19 mouse cellular contexts compared by ENCODE assay signal in the genomic region with DNA sequence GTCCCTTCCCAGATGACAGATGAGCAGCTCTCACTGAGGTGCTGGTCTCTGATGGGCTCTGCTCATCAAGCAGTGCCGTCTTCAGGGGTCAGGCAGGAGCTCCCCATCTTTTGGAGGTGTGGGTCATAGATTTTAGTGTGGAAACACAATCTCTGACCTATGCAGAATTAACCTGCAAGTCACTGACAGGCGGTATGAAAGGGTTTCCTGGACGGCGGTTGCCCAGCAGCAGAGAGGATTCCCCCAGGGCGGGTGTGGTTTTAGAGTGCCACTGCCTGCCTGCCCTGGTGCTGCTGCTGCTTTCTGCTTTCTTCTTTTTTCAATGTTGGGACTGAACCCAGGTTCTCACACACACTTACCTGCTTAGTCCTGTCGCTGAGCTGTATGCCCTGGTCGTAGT. TPM values are rescaled to one million over a fixed set of nuclear protein-coding genes. Genes with fewer than 3 reads are reported as not detected.
DNase-seq lines count a peak whose midpoint lies in the region; ATAC-seq and TF ChIP-seq lines count a peak whose summit lies in the region.
"Had no signal": no experiment of that assay in that cellular context is flagged by ENCODE, and none has a peak within 500 bp of the region (broad histone marks: within the 10 kb centered on the region; RNA-seq: fewer than 3 reads in every experiment).

No protein-coding gene starts in this region.

- intact Hi-C loops in gastrocnemius, adult 2 months (cut with DNase I): no loop called here
- intact Hi-C loops in gastrocnemius, postnatal 14 days (cut with DNase I; ENCODE audit: low total_unique reads): no loop called here

- H3K4me3 ChIP-seq in gastrocnemius, adult 2 months: peak overlapping the region; percentile 36
- peak overlapping the region; percentile 36 for H3K4me3 ChIP-seq in testis, adult 2 months (ENCODE audit: control insufficient read depth, low read depth, low read length)
- H3K4me3 ChIP-seq: erythroblast, embryonic 14.5 days; layer of hippocampus, adult 2 months; megakaryocyte, embryonic 14.5 days had no signal

- peak overlapping the region; percentile 81 for H3K27ac ChIP-seq in gastrocnemius, adult 2 months
- no peak overlapping the region for H3K27ac ChIP-seq in testis, adult 2 months (ENCODE audit: control insufficient read depth, insufficient read depth, low read depth, low read length)
- H3K27ac ChIP-seq: layer of hippocampus, adult 2 months had no signal

- H3K27me3 ChIP-seq in testis, adult 2 months (ENCODE audit: control insufficient read depth, insufficient read depth, low read length): no peaks in the 10 kb centered on the region
- H3K27me3 ChIP-seq: megakaryocyte, embryonic 14.5 days had no signal

- no peak for TF ChIP-seq POLR2A in testis, adult 2 months (IDR thresholded peaks at IDR 0.05; ENCODE audit: control insufficient read depth, low read depth, low read length)

- ATAC-seq in common myeloid progenitor, adult 5-6 weeks (replicated peaks; ENCODE audit: low read depth, poor library complexity, severe bottlenecking): peak; percentile 69
- ATAC-seq: forebrain, embryonic 16.5 days had no signal

- H3K36me3 ChIP-seq in testis, adult 2 months (ENCODE audit: control insufficient read depth, insufficient read depth, low read length): no peaks in the 10 kb centered on the region

- H3K4me1 ChIP-seq in testis, adult 2 months (ENCODE audit: control insufficient read depth, insufficient read depth, low read length): peaks cover 6% of the 10 kb centered on the region

- DNase-seq in gastrocnemius, adult 2 months: no peak
- DNase-seq in gastrocnemius, postnatal 14 days: no peak
- DNase-seq in testis, postnatal 14 days (ENCODE audit: low spot score): no peak
- peak; percentile 37 for DNase-seq in thymus, postnatal 4 days
- no peak for DNase-seq in cerebellum, adult 9-11 months
- DNase-seq in heart, adult 8-10 months (ENCODE audit: low spot score): no peak
- DNase-seq: adrenal gland, postnatal 25 days; cerebellum, adult 8-10 months; heart, adult 18-20 months; heart, postnatal 14 days; liver had no signal

- no peak for TF ChIP-seq CTCF in gastrocnemius, adult 2 months (IDR thresholded peaks at IDR 0.05)
- TF ChIP-seq CTCF in testis, adult 2 months (IDR thresholded peaks at IDR 0.05; ENCODE audit: control insufficient read depth, insufficient read depth, insufficient replicate concordance, low read depth, low read length): no peak

RNA-seq across cellular contexts. Expression of gene Sun1, which starts 6.1 kb away (rescaled TPM):
- 10 to 100 TPM; 39.5 to 43.3 TPM for total RNA-seq in gastrocnemius, adult 2 months (2021)
- total RNA-seq in gastrocnemius, postnatal 14 days (2021): 10 to 100 TPM; 31.0 to 33.2 TPM
- polyA plus RNA-seq in testis, adult 2 months (2012; rRNA removed): 114 and 125 TPM in 2 replicates
- 51.7 and 60.4 TPM in 2 replicates for total RNA-seq in common myeloid progenitor, adult 5-6 weeks (2017)
- total RNA-seq in heart, adult 8-10 months (2022): 10 to 100 TPM; 48.0 to 58.0 (median 50.7) TPM

RNA-seq across cellular contexts. Expression of gene Get4, which starts 45.6 kb away (rescaled TPM):
- total RNA-seq in gastrocnemius, adult 2 months (2021): 10 to 100 TPM; 30.6 to 31.1 TPM
- 10 to 100 TPM; 36.2 to 39.8 TPM for total RNA-seq in gastrocnemius, postnatal 14 days (2021)
- 117 and 150 TPM in 2 replicates for polyA plus RNA-seq in testis, adult 2 months (2012; rRNA removed)
- total RNA-seq in common myeloid progenitor, adult 5-6 weeks (2017): 13.4 and 31.2 TPM in 2 replicates
- total RNA-seq in heart, adult 8-10 months (2022): 10 to 100 TPM; 39.1 to 45.9 (median 43.7) TPM

RNA-seq across cellular contexts. Expression of gene Dnaaf5, which starts 56.5 kb away (rescaled TPM):
- total RNA-seq in gastrocnemius, adult 2 months (2021): 10 to 100 TPM; 14.1 to 16.7 TPM
- total RNA-seq in gastrocnemius, postnatal 14 days (2021): 10 to 100 TPM in 1 of 2 experiments, 1 to 10 TPM in 1; 9.3 to 10.2 TPM
- 35.5 and 40.4 TPM in 2 replicates for polyA plus RNA-seq in testis, adult 2 months (2012; rRNA removed)
- total RNA-seq in common myeloid progenitor, adult 5-6 weeks (2017): 9.7 and 11.9 TPM in 2 replicates
- 10 to 100 TPM; 16.1 to 20.0 (median 18.2) TPM for total RNA-seq in heart, adult 8-10 months (2022)

RNA-seq across cellular contexts. Expression of gene Prkar1b, which starts 56.7 kb away (rescaled TPM):
- 1 to 10 TPM in 1 of 2 experiments, under 1 TPM in 1; 0.59 to 1.4 TPM for total RNA-seq in gastrocnemius, adult 2 months (2021)
- 1 to 10 TPM; 1.1 to 2.1 TPM for total RNA-seq in gastrocnemius, postnatal 14 days (2021)
- 5.4 and 6.9 TPM in 2 replicates for polyA plus RNA-seq in testis, adult 2 months (2012; rRNA removed)
- not detected in 2 replicates for total RNA-seq in common myeloid progenitor, adult 5-6 weeks (2017)
- 1 to 10 TPM; 2.1 to 2.7 (median 2.3) TPM for total RNA-seq in heart, adult 8-10 months (2022)
- total RNA-seq: MEL; neutrophil, adult 5-6 weeks had no signal
